Mouse (Mus musculus) gastrocnemius, postnatal 36 days (tissue): ENCODE results near the gene Nppa. TPM values are rescaled to one million over a fixed set of nuclear protein-coding genes. Genes with fewer than 3 reads are reported as not detected.

Source experiments
- DNase-seq, 2 experiments: peaks; one replicate each; pipeline ENCODE4 v3.0.0; 2022
- intact Hi-C: fragments of 180-260 bp; cut with DNase I; formaldehyde crosslinking; loops from one replicate; pipeline ENCODE4 v1.15.1; 2025
- long read RNA-seq, 2 experiments: library from polyadenylated mRNA; stranded (forward); transcript quantifications; one replicate each; pipeline ENCODE4 v2.0.0; 2021
- total RNA-seq, 2 experiments: library from RNA; stranded (reverse); gene quantifications; 2 replicates each; pipeline ENCODE4 v1.2.3; 2021

Nppa gene
- total RNA-seq: not detected
- long read RNA-seq, experiment 1: 0 reads
- long read RNA-seq, experiment 2: 0 reads

- DNase-seq: no peak
- intact Hi-C loops: no loop called here
Observed at GRCm38 (mm10) chr4:148000202-148000772, at the start of gene Nppa. Gene Nppa (plus strand): TSS chr4:148000722.

DNA sequence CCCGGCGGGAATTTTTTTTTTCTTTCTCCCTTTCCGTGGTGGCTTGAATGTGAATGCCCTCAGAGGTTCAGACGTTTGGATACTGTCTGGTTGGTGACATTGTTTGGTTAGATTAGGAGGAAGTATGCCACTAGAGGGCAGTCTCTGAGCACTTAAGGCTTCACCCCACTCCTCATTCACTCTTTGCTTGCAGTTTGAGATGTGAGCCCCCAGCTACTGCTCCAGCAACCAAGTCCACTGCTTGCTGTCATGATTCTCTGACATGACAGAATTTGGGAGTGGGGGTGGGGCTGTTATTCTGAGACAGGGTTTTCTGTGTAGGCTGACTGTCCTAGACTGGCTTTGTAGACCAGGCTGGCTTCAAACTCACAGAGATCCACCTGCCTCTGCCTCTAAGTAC lies 46.9 kb upstream of the Nppa start:
- intact Hi-C loops: loop anchor here (2.0 to 10.0 kb wide), 2 partner anchors 55 to 211 kb away; partner anchors contain the start of genes Fbxo2 and Fbxo44
- no peak for DNase-seq

GRCm38 (mm10) chr4:147957141-147957540 lies 43.4 kb upstream of the Nppa start:
- DNase-seq: no peak
- intact Hi-C loops: loop anchor here (10.0 kb wide), 1 partner anchor 208 kb away; the partner anchor contains the start of genes Fbxo2 and Fbxo44

GRCm38 (mm10) chr4:147959881-147960831 lies 40.4 kb upstream of the Nppa start:
- DNase-seq: peak in 1 of 2 experiments; percentile 37
- intact Hi-C loops: loop anchor here (2.0 to 10.0 kb wide), 2 partner anchors 49 to 205 kb away; partner anchors contain the start of genes Fbxo2 and Fbxo44

DNA sequence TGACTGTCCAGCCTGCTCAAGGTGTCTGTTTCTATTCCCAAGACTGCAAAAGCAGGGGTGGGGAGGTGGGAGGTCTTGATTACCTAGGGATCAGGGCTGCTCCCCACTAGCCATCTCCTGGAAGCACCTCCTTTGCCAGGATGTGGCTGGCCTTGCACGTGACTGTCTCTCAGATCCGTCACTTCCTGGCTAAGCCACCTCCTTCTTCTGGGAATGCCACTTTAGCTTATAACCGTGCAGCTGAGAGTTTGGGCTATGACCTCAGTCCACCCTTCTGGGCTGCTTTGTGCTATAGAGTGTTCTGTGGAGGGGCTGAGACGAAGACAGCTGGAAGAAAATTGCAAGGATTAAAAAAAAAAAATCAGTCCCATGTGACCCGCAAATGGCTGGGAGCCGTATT lies 37.7 kb upstream of the Nppa start:
- intact Hi-C loops: no loop called here
- no peak for DNase-seq

- intact Hi-C loops: no loop called here
- DNase-seq: no peak
Observed at GRCm38 (mm10) chr4:147963623-147964022, 36.9 kb upstream of the Nppa start.

GRCm38 (mm10) chr4:147965712-147966111 lies 34.8 kb upstream of the Nppa start:
- DNase-seq: no peak

DNA sequence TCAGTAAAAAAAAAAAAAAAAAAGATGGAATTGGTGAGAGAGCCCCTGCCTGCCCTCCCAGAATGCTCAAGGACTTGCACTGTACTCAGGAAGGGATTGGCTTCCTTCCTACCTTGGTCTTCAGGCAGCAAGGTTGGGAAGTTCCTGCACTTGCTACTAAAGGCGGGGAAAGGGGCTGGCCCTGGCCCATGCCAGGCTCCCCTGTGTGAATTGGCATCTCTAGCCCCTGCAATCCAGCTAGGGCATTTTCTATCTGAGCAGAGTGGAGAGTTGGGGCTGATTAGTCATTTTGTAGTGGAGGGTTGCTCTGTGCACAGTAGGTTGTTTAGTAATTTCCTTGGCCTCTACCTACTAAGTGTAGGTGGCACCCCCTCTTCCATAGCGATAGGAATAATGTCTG lies 31.7 kb upstream of the Nppa start:
- DNase-seq: no peak
- intact Hi-C loops: no loop called here

More at GRCm38 (mm10) chr4:147965712-147966111, 34.8 kb upstream of the Nppa start:
- intact Hi-C loops: no loop called here

DNA sequence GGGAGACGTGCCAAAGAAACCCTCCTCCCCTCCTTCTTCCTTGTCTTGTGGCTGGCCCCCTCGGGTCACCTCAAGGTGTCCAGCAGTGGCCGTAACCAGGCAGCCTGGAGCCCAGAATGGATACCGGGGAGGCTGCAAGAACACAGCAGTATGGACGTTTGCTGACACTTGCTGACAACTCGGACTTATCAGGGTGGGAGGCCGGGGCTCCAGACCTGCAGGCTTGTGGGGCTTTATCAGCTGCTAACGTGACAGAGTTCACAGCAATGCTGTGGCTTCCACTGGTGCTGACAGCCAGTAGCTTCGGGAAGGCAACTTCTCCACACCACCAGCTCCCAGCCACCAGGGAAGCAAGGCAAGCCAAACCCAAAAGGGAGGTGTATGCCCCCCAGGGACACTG lies 31.2 kb upstream of the Nppa start:
- DNase-seq: no peak
- intact Hi-C loops: no loop called here

DNA sequence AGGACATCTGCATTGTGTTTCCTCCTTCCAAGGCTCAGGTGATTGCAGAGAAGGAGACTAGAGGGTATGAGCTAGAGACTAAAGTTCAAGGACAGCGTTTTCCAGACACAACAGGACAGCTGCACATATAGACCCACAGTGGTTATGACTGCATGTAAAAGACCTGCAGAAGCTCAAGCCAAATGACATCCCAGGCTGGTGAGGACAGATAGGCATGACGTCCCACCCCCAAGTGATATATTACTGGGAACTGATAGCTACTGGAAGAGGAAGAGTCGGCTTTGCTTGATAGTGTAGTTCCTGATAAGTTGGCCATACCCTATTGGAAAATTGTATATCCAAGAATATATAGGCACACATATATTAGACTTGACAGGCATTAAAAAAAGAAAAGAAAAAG lies 24.3 kb upstream of the Nppa start:
- intact Hi-C loops: no loop called here
- no peak for DNase-seq

- no peak for DNase-seq
- intact Hi-C loops: no loop called here
Observed at GRCm38 (mm10) chr4:147977726-147978125, 22.8 kb upstream of the Nppa start.

DNA sequence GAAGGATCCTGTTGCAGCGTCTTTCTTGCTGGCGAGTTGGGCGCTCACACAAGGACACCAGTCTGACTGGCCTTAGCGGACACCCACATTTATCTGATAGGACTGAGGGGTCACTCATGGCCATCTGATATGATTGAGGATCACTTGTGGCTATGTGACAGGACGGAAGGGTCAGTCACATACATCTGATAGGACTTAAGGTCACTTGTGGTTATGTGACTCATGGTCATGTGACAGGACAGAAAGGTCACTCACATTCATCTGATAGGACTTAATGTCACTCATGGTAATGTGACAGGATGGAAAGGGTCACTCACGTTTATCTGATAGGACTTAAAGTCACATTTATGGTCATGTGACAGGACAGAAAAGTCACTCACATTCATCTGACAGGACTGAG lies 22.1 kb upstream of the Nppa start:
- intact Hi-C loops: no loop called here
- no peak for DNase-seq

- DNase-seq: no peak
- intact Hi-C loops: no loop called here
Observed at GRCm38 (mm10) chr4:147979441-147979860, 21.1 kb upstream of the Nppa start.

GRCm38 (mm10) chr4:147985205-147986132 lies 15.1 kb upstream of the Nppa start, which contains the start of gene Nppb:
Gene Nppb (plus strand): TSS chr4:147985788.
- intact Hi-C loops: no loop called here
- DNase-seq: no peak

DNA sequence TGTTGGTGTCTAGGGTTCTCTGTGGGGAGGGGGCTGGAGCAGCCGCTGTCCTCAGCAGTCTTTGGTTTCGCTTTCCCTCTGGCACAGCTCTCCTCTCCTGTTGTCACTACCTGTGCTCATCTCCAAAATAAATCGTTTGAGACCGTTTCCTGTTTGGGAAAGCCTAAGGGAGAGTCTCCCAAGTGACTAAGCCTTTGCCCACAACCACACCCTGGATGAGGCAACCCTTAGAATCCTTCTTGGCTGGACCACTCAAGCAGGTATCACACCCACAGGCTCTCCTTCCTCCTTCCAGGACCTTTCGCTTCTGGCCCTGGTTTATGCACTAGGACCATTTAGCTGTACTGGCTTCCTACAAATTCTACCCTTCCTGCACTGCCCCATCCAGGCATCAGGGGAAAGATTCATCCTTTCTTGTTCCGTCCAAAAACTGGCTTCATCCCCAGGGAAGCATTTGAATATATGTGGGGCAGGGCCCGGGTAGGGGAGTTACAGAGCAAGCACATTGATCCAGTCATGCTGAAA lies 6.9 kb upstream of the Nppa start:
- DNase-seq: no peak

GRCm38 (mm10) chr4:147995311-147995710 lies 5.2 kb upstream of the Nppa start:
- no peak for DNase-seq
- intact Hi-C loops: no loop called here

More for the DNA sequence above, 6.9 kb upstream of the Nppa start:
- intact Hi-C loops: no loop called here

DNA sequence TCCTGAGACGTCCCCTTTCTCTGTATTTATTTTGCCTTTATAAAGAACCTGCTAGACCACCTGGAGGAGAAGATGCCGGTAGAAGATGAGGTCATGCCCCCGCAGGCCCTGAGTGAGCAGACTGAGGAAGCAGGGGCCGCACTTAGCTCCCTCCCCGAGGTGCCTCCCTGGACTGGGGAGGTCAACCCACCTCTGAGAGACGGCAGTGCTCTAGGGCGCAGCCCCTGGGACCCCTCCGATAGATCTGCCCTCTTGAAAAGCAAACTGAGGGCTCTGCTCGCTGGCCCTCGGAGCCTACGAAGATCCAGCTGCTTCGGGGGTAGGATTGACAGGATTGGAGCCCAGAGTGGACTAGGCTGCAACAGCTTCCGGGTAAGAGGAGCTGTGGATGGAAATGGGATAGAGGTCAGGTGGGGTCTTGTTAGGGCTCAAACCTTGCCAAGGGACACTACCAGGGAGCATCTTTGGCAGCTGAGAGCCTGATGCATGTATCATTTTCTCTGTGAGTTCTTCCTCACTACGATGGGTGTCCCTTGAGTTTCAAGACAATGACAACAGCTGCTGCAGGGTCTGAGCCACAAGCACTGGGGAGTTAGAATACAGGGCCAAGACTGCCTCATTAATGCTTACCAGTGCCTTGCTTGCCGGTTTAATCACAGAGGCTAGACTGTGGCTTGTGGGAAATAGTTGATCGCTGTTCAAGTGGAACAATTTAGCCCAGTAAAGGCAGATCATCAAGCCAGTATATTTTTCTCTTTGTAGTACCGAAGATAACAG lies 679 bp downstream of the Nppa start:
- intact Hi-C loops: no loop called here
- no peak for DNase-seq

- DNase-seq: no peak
- intact Hi-C loops: no loop called here
Observed at GRCm38 (mm10) chr4:148001866-148002265, 1.3 kb downstream of the Nppa start.

- intact Hi-C loops: no loop called here
- no peak for DNase-seq
Observed at GRCm38 (mm10) chr4:148004361-148004760, 3.8 kb downstream of the Nppa start.
